Mouse (Mus musculus) myocyte (in vitro differentiated cells): ENCODE measurements around the gene Ppox. TPM values are rescaled to one million over a fixed set of nuclear protein-coding genes. Genes with fewer than 3 reads are reported as not detected.

Experiments used
- H3K27me3 ChIP-seq: one replicate; pipeline ENCODE4 v1.6.1; 2011; ENCODE audit not compliant: control insufficient read depth, insufficient read depth, insufficient read length
- H3K36me3 ChIP-seq: one replicate; pipeline ENCODE4 v1.6.1; 2011; ENCODE audit not compliant: control insufficient read depth, insufficient read depth
- H3K4me2 ChIP-seq: one replicate; pipeline ENCODE4 v1.6.1; 2011; ENCODE audit warnings: low read depth, control low read depth
- H3K4me3 ChIP-seq: one replicate; pipeline ENCODE4 v1.5.1; 2011; ENCODE audit warnings: mild to moderate bottlenecking, control low read depth, moderate library complexity
- H3K79me2 ChIP-seq: one replicate; pipeline ENCODE4 v1.6.1; 2011; ENCODE audit not compliant: control insufficient read depth, insufficient read depth
- H3ac ChIP-seq: one replicate; pipeline ENCODE4 v1.6.1; 2011; ENCODE audit not compliant: control insufficient read depth, insufficient read length
- CEBPB ChIP-seq: IDR thresholded peaks from 2 replicates; pipeline ENCODE4 v1.6.1; 2011; ENCODE audit warnings: mild to moderate bottlenecking, moderate library complexity; ENCODE audit not compliant: poor library complexity, insufficient read depth, severe bottlenecking
- E2F4 ChIP-seq: IDR thresholded peaks from one replicate; pipeline ENCODE4 v1.6.1; 2011; ENCODE audit warnings: mild to moderate bottlenecking, control low read depth, moderate library complexity; ENCODE audit not compliant: insufficient read depth
- MAX ChIP-seq: IDR thresholded peaks from one replicate; pipeline ENCODE4 v1.6.1; 2011; ENCODE audit warnings: low read depth, mild to moderate bottlenecking, control low read depth
- MYOD1 ChIP-seq, 3 experiments: IDR thresholded peaks; one replicate each; pipeline ENCODE4 v1.6.1; 2011; ENCODE audit warnings: control low read depth in 2 of 3, low read depth in 2 of 3, mild to moderate bottlenecking in 2 of 3, moderate library complexity in 1 of 3; ENCODE audit not compliant: insufficient read length in 2 of 3, control insufficient read depth in 1 of 3
- MYOG ChIP-seq, 3 experiments: IDR thresholded peaks; one replicate each; pipeline ENCODE4 v1.6.1; 2011; ENCODE audit warnings: control low read depth in 2 of 3, low read depth in 2 of 3, mild to moderate bottlenecking in 2 of 3; ENCODE audit not compliant: insufficient read length in 2 of 3, control insufficient read depth in 1 of 3, insufficient read depth in 1 of 3
- POLR2A ChIP-seq: IDR thresholded peaks from one replicate; pipeline ENCODE4 v1.6.1; 2011; ENCODE audit warnings: low read depth, mild to moderate bottlenecking, control low read depth, moderate library complexity; ENCODE audit not compliant: insufficient read length
- POLR2AphosphoS2 ChIP-seq: IDR thresholded peaks from one replicate; pipeline ENCODE4 v1.6.1; 2011; ENCODE audit warnings: low read depth, control low read depth; ENCODE audit not compliant: insufficient read length
- REST ChIP-seq: IDR thresholded peaks from one replicate; pipeline ENCODE4 v1.6.1; 2011; ENCODE audit warnings: mild to moderate bottlenecking, control low read depth, moderate library complexity; ENCODE audit not compliant: insufficient read depth, insufficient read length
- SRF ChIP-seq: IDR thresholded peaks from one replicate; pipeline ENCODE4 v1.6.1; 2011; ENCODE audit warnings: low read depth; ENCODE audit not compliant: control insufficient read depth, insufficient read length
- TCF12 ChIP-seq: IDR thresholded peaks from one replicate; pipeline ENCODE4 v1.6.1; 2011; ENCODE audit warnings: mild to moderate bottlenecking, control low read depth; ENCODE audit not compliant: poor library complexity, insufficient read depth, severe bottlenecking
- TCF3 ChIP-seq: IDR thresholded peaks from one replicate; pipeline ENCODE4 v1.6.1; 2011; ENCODE audit warnings: low read depth, control low read depth; ENCODE audit not compliant: insufficient read length
- USF1 ChIP-seq: IDR thresholded peaks from one replicate; pipeline ENCODE4 v1.6.1; 2011; ENCODE audit warnings: low read depth, mild to moderate bottlenecking, control low read depth, moderate library complexity
- polyA plus RNA-seq: library from polyadenylated mRNA; unstranded; fragments of >200 nt; fragmentation: generic; extraction: Trizol; gene quantifications from one replicate; pipeline ENCODE4 v1.2.1, GENCODE M21; 2012; ENCODE audit warnings: missing spikeins

Ppox gene
- polyA plus RNA-seq, 1 experiment: 11.7 TPM

DNA sequence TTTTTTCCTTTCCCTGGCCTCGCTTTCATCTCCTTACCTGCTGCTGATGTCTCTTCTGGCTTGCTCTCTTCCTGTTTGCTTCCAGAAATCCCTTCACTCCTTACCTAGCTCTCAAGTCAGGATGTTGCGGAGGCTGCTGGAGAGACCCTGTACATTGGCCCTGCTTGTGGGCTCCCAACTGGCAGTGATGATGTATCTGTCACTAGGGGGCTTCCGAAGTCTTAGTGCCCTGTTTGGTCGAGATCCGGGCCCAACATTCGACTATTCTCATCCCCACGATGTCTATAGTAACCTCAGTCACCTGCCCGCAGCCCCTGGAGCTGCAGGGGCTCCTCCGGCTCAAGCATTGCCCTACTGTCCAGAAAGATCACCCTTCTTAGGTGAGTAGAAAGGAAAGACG is 9.4 kb downstream of the Ppox start:
- no peak overlapping the region for H3K4me2 ChIP-seq

DNA sequence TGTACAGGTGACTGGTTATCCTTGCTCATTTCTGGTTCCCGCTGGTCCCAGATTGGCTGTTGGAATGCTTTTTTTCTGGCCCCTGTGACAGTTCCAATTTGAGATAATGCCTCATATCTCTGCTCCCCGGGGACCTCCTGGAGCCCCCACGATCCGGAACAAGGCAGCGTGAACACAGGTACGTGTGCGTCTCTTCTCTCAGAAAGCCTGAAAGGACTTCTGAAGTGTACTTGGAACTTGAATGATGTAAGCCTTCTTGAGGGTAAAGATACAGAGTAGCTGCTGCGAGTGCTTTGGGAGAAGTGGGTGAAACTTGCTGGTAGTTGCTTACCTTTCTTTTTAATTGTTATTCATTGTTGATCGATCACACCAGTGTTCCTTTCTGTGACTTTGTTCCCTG is 9.8 kb downstream of the Ppox start:
- peak overlapping the region; percentile 95 for H3K4me3 ChIP-seq

More for the DNA sequence above, 9.4 kb downstream of the Ppox start:
- H3K4me3 ChIP-seq: peak overlapping the region; percentile 95
- peaks cover 3% of the 10 kb centered on the region for H3K79me2 ChIP-seq
- no peak overlapping the region for H3ac ChIP-seq
- H3K27me3 ChIP-seq: no peaks in the 10 kb centered on the region
- peaks cover 10% of the 10 kb centered on the region for H3K36me3 ChIP-seq
- TF ChIP-seq TCF3 (no peak), USF1 (no peak), TCF12 (no peak), SRF (no peak), MYOG (IDR thresholded peaks at IDR 0.05; ENCODE audit: control insufficient read depth in 1 of 3, insufficient read depth in 1 of 3, insufficient read length in 2 of 3, low read depth in 2 of 3) (no peak), POLR2A (no peak), CEBPB (no peak), MYOD1 (IDR thresholded peaks at IDR 0.05; ENCODE audit: control insufficient read depth in 1 of 3, insufficient read length in 2 of 3, low read depth in 2 of 3) (no peak), POLR2AphosphoS2 (no peak), E2F4 (no peak), REST (no peak), MAX (no peak)

DNA sequence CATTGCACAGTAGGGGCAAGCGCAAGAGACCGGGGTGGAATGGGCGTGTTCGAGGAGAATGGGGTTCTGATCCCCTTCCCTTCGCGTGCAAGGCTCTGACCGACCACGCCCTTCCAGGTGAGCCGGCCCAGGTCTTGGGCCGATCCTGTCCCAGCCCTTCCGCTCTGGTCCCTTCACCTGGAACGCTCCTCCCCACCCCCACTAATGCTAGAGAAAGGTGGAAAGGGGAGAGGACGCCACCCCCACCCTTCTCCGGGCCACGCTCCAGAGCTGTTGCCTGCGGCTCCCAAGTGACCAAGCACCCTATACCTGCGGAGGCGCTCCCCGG is 10.4 kb downstream of the Ppox start:
- Histone ChIP-seq H3ac (peak overlapping the region; percentile 28), H3K27me3 (no peaks in the 10 kb centered on the region), H3K4me2 (peak overlapping the region; percentile 97), H3K79me2 (peaks cover 3% of the 10 kb centered on the region), H3K36me3 (peaks cover 10% of the 10 kb centered on the region), H3K4me3 (peak overlapping the region; percentile 95)
- TF ChIP-seq POLR2AphosphoS2 (no peak), SRF (no peak), MAX (no peak), MYOG (IDR thresholded peaks at IDR 0.05; ENCODE audit: control insufficient read depth in 1 of 3, insufficient read depth in 1 of 3, insufficient read length in 2 of 3, low read depth in 2 of 3) (no peak), POLR2A (no peak), TCF3 (no peak), REST (no peak), USF1 (no peak), CEBPB (no peak), TCF12 (no peak), E2F4 (no peak), MYOD1 (IDR thresholded peaks at IDR 0.05; ENCODE audit: control insufficient read depth in 1 of 3, insufficient read length in 2 of 3, low read depth in 2 of 3) (no peak)

More for the DNA sequence above, 9.8 kb downstream of the Ppox start:
- peaks cover 10% of the 10 kb centered on the region for H3K36me3 ChIP-seq
- peaks cover 3% of the 10 kb centered on the region for H3K79me2 ChIP-seq
- H3K27me3 ChIP-seq: no peaks in the 10 kb centered on the region
- peak overlapping the region; percentile 28 for H3ac ChIP-seq
- peak overlapping the region; percentile 97 for H3K4me2 ChIP-seq
- no peak for TF ChIP-seq USF1
- TF ChIP-seq MAX: no peak
- TF ChIP-seq POLR2A: no peak
- no peak for TF ChIP-seq POLR2AphosphoS2
- TF ChIP-seq SRF: no peak
- TF ChIP-seq REST: no peak
- no peak for TF ChIP-seq E2F4
- no peak for TF ChIP-seq MYOG (IDR thresholded peaks at IDR 0.05; ENCODE audit: control insufficient read depth in 1 of 3, insufficient read depth in 1 of 3, insufficient read length in 2 of 3, low read depth in 2 of 3)
- no peak for TF ChIP-seq TCF3
- TF ChIP-seq MYOD1 (IDR thresholded peaks at IDR 0.05; ENCODE audit: control insufficient read depth in 1 of 3, insufficient read length in 2 of 3, low read depth in 2 of 3): no peak
- TF ChIP-seq CEBPB: no peak
- TF ChIP-seq TCF12: no peak

DNA sequence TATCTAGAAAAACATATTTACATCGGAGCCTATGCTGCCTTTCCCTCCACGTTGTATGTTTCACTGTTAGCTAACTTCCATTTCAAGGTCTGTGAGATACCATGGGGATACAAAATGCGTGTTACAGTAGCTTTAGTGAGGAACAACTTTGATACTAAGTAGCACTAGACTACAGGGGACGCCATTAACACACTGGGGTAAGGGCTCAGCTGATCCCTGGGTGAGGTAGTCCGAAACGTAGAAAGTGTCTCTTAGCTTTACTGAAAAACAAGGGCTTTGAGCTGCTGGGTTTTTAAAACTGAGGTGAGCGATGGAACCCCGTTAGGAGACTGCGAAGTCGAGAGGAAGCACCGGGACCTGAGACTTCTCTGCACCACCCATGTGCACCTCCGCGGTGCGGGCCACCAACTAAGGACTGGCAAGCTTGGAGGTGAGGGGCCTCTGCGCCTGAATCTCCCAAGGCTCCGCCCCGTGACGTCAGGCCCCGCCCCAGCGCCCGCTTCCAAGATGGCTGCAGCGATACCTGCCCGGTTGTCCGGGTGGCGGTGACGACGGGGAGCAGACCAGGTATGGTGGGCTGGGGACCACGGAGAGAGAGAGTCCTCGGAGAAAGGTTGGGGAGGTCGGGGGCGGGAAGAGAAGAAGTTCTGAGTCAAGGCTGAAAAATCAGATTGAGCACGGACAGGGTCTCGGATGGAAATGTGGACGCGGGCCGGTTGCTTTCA is 11.0 kb downstream of the Ppox start, which contains the start of gene B4galt3:
TSS of gene B4galt3 (plus strand) at position 481 of the 725 bp plus-strand sequence.
- TF ChIP-seq POLR2AphosphoS2 (peak; percentile 88), MAX (no peak), CEBPB (no peak), TCF3 (no peak), POLR2A (peak; percentile 92), TCF12 (no peak), SRF (no peak), REST (no peak), MYOD1 (IDR thresholded peaks at IDR 0.05; ENCODE audit: control insufficient read depth in 1 of 3, insufficient read length in 2 of 3, low read depth in 2 of 3) (no peak), USF1 (no peak), MYOG (IDR thresholded peaks at IDR 0.05; ENCODE audit: control insufficient read depth in 1 of 3, insufficient read depth in 1 of 3, insufficient read length in 2 of 3, low read depth in 2 of 3) (peak in 1 of 3 experiments; percentile 19), E2F4 (no peak)
- Histone ChIP-seq H3K4me3 (peak within 1 kb of the TSS; percentile 95), H3K79me2 (peaks cover 3% of the 10 kb centered on the region), H3K27me3 (no peaks in the 10 kb centered on the region), H3ac (peak within 1 kb of the TSS; percentile 28), H3K36me3 (peaks cover 10% of the 10 kb centered on the region), H3K4me2 (peak within 1 kb of the TSS; percentile 97)
